Mouse (Mus musculus) intestine, embryonic 16.5 days (tissue): ENCODE data around the gene Rhoq. TPM values are rescaled to one million over a fixed set of nuclear protein-coding genes. Genes with fewer than 3 reads are reported as not detected.
A peak's percentile ranks its signal among the peaks of the same experiment; 100 is the strongest.

Source experiments
- ATAC-seq: fragments of 200-750 bp; cut with Nextera tagmentation; 2 replicates; pipeline ENCODE4 v1.8.0; 2017; ENCODE audit warnings: moderate TSS enrichment, moderate library complexity
- H3K27ac ChIP-seq: fragments of 300-500 bp; sonication (generic); 2 replicates; pipeline ENCODE4 v1.5.1; 2014; ENCODE audit warnings: mild to moderate bottlenecking, low read length
- H3K27me3 ChIP-seq: fragments of 300-500 bp; sonication (generic); replicated peaks from 2 replicates; pipeline ENCODE4 v1.6.1; 2014; ENCODE audit warnings: low read length, control low read depth, mixed read lengths; ENCODE audit not compliant: control insufficient read depth, insufficient read depth
- H3K36me3 ChIP-seq: fragments of 300-500 bp; sonication (generic); 2 replicates; pipeline ENCODE4 v1.6.1; 2014; ENCODE audit warnings: low read length, control low read depth; ENCODE audit not compliant: control insufficient read depth, insufficient read depth
- H3K4me1 ChIP-seq: fragments of 300-500 bp; sonication (generic); 2 replicates; pipeline ENCODE4 v1.6.1; 2014; ENCODE audit warnings: low read length, control low read depth, mixed read lengths; ENCODE audit not compliant: control insufficient read depth, insufficient read depth
- H3K4me2 ChIP-seq: fragments of 300-500 bp; sonication (generic); 2 replicates; pipeline ENCODE4 v1.6.1; 2014; ENCODE audit warnings: low read depth, low read length, control low read depth
- H3K4me3 ChIP-seq: fragments of 300-500 bp; sonication (generic); 2 replicates; pipeline ENCODE4 v1.5.1; 2014; ENCODE audit warnings: mild to moderate bottlenecking, low read length
- H3K9ac ChIP-seq: fragments of 300-500 bp; sonication (generic); 2 replicates; pipeline ENCODE4 v1.6.1; 2014; ENCODE audit warnings: low read depth, low read length
- H3K9me3 ChIP-seq: fragments of 300-500 bp; sonication (generic); 2 replicates; pipeline ENCODE4 v1.6.1; 2016; ENCODE audit warnings: low read length, control low read depth; ENCODE audit not compliant: control insufficient read depth
- WGBS: fragments of 180-500 bp; shearing (Covaris S2); extraction: QIAGEN DNeasy Blood & Tissue Kit; methylation state at CpG from one replicate; pipeline ENCODE4 v1.1.7; 2014; 5-methylcytosine and 5-hydroxymethylcytosine counted together
- polyA plus RNA-seq: library from polyadenylated mRNA; unstranded; fragments of >200 nt; fragmentation: Nextera tagmentation; extraction: Ambion mirVana; gene quantifications from 2 replicates; pipeline ENCODE4 v1.2.1, GENCODE M21; 2015

Gene Rhoq
- polyA plus RNA-seq, 1 experiment from 2014 or later = 5.4 TPM

- ATAC-seq = no peak
- Histone ChIP-seq H3K27ac (no peak overlapping the region), H3K27me3 (no peaks in the 10 kb centered on the region), H3K9me3 (no peaks in the 10 kb centered on the region), H3K4me1 (peaks cover 6% of the 10 kb centered on the region), H3K36me3 (peaks cover 3% of the 10 kb centered on the region; the same call in 1 of the 2 replicates), H3K9ac (no peak overlapping the region), H3K4me3 (no peak overlapping the region), H3K4me2 (no peak overlapping the region)
- 94% methylated on average over 1 of the region's 1 CpGs for WGBS
These were observed 18.3 kb downstream of the Rhoq start for GRCm38 (mm10) chr17:86981205-86981604.

- H3K4me2 ChIP-seq = no peak overlapping the region
- 96% methylated on average over 2 of the region's 2 CpGs for WGBS
- no peaks in the 10 kb centered on the region for H3K27me3 ChIP-seq
- H3K27ac ChIP-seq = no peak overlapping the region
- H3K9me3 ChIP-seq = no peaks in the 10 kb centered on the region
- no peak overlapping the region for H3K9ac ChIP-seq
- no peak overlapping the region for H3K4me3 ChIP-seq
- ATAC-seq = no peak
- peaks cover 3% of the 10 kb centered on the region; the same call in 1 of the 2 replicates for H3K36me3 ChIP-seq
- H3K4me1 ChIP-seq = peaks cover 6% of the 10 kb centered on the region
These were observed 18.8 kb downstream of the Rhoq start for GRCm38 (mm10) chr17:86981701-86982100.

GRCm38 (mm10) chr17:86982497-86982896, 19.6 kb downstream of the Rhoq start:
- Histone ChIP-seq H3K27me3 (no peaks in the 10 kb centered on the region), H3K27ac (no peak overlapping the region), H3K4me1 (peaks cover 6% of the 10 kb centered on the region), H3K9me3 (no peaks in the 10 kb centered on the region), H3K4me2 (no peak overlapping the region), H3K4me3 (no peak overlapping the region), H3K9ac (no peak overlapping the region), H3K36me3 (peaks cover 3% of the 10 kb centered on the region; the same call in 1 of the 2 replicates)
- WGBS = 50% methylated on average over 9 of the region's 9 CpGs
- ATAC-seq = peak; percentile 88

GRCm38 (mm10) chr17:86986449-86987138, 23.7 kb downstream of the Rhoq start:
- H3K27me3 ChIP-seq = no peaks in the 10 kb centered on the region
- 61% methylated on average over 17 of the region's 17 CpGs for WGBS
- H3K4me2 ChIP-seq = no peak overlapping the region
- no peak overlapping the region for H3K9ac ChIP-seq
- no peak overlapping the region for H3K4me3 ChIP-seq
- no peaks in the 10 kb centered on the region for H3K9me3 ChIP-seq
- H3K4me1 ChIP-seq = peaks cover 11% of the 10 kb centered on the region
- ATAC-seq = no peak
- no peaks in the 10 kb centered on the region for H3K36me3 ChIP-seq
- H3K27ac ChIP-seq = no peak overlapping the region

- WGBS = 89% methylated on average over 5 of the region's 5 CpGs
- no peak for ATAC-seq
These were observed 25.3 kb downstream of the Rhoq start for GRCm38 (mm10) chr17:86988161-86988560.

GRCm38 (mm10) chr17:86988601-86989184, 25.8 kb downstream of the Rhoq start:
- Histone ChIP-seq H3K4me1 (peaks cover 5% of the 10 kb centered on the region; the same call in 1 of the 2 replicates), H3K9me3 (no peaks in the 10 kb centered on the region), H3K27ac (no peak overlapping the region), H3K4me2 (no peak overlapping the region), H3K27me3 (no peaks in the 10 kb centered on the region), H3K36me3 (no peaks in the 10 kb centered on the region), H3K9ac (no peak overlapping the region), H3K4me3 (no peak overlapping the region)
- 69% methylated on average over 6 of the region's 6 CpGs for WGBS
- ATAC-seq = 0 out of 2 replicates have a peak, but pooled peaks have one; percentile 21

More at GRCm38 (mm10) chr17:86988161-86988560, 25.3 kb downstream of the Rhoq start:
- Histone ChIP-seq H3K36me3 (no peaks in the 10 kb centered on the region), H3K4me3 (no peak overlapping the region), H3K27me3 (no peaks in the 10 kb centered on the region), H3K4me2 (no peak overlapping the region), H3K27ac (no peak overlapping the region), H3K9ac (no peak overlapping the region), H3K4me1 (peaks cover 5% of the 10 kb centered on the region; the same call in 1 of the 2 replicates), H3K9me3 (no peaks in the 10 kb centered on the region)

GRCm38 (mm10) chr17:86991306-86991705, 28.4 kb downstream of the Rhoq start:
- H3K27ac ChIP-seq = no peak overlapping the region
- H3K4me1 ChIP-seq = peaks cover 5% of the 10 kb centered on the region; the same call in 1 of the 2 replicates
- no peak overlapping the region for H3K4me2 ChIP-seq
- H3K9me3 ChIP-seq = no peaks in the 10 kb centered on the region
- 83% methylated on average over 8 of the region's 8 CpGs for WGBS
- ATAC-seq = no peak
- H3K36me3 ChIP-seq = no peaks in the 10 kb centered on the region
- H3K9ac ChIP-seq = no peak overlapping the region
- no peak overlapping the region for H3K4me3 ChIP-seq
- H3K27me3 ChIP-seq = no peaks in the 10 kb centered on the region

GRCm38 (mm10) chr17:86997323-86997722, 34.4 kb downstream of the Rhoq start:
- H3K4me1 ChIP-seq = no peaks in the 10 kb centered on the region
- ATAC-seq = peak; percentile 83
- 0 out of 2 replicates have a peak overlapping the region, but pooled peaks have one; percentile 20 for H3K27ac ChIP-seq
- 70% methylated on average over 6 of the region's 6 CpGs for WGBS
- H3K9ac ChIP-seq = no peak overlapping the region
- no peak overlapping the region for H3K4me2 ChIP-seq
- no peaks in the 10 kb centered on the region for H3K27me3 ChIP-seq
- no peaks in the 10 kb centered on the region for H3K9me3 ChIP-seq
- H3K36me3 ChIP-seq = peaks cover 3% of the 10 kb centered on the region
- no peak overlapping the region for H3K4me3 ChIP-seq

GRCm38 (mm10) chr17:87008950-87009349, 46.1 kb downstream of the Rhoq start:
- Histone ChIP-seq H3K27ac (no peak overlapping the region), H3K4me1 (no peaks in the 10 kb centered on the region), H3K9me3 (no peaks in the 10 kb centered on the region), H3K36me3 (peaks cover 8% of the 10 kb centered on the region; the same call in 1 of the 2 replicates), H3K9ac (no peak overlapping the region), H3K4me2 (no peak overlapping the region), H3K4me3 (no peak overlapping the region), H3K27me3 (no peaks in the 10 kb centered on the region)
- WGBS = 93% methylated on average over 3 of the region's 3 CpGs
- ATAC-seq = no peak
